Mouse (Mus musculus) ES-Bruce4 (cell line): ENCODE results near the gene Tbc1d10b. TPM values are rescaled to one million over a fixed set of nuclear protein-coding genes. Genes with fewer than 3 reads are reported as not detected.

Source experiments
- H3K27ac ChIP-seq: 2 replicates; pipeline ENCODE4 v1.5.1; 2012; ENCODE audit warnings: low read length, inconsistent platforms; ENCODE audit not compliant: insufficient read depth
- H3K27me3 ChIP-seq: 2 replicates; pipeline ENCODE4 v1.6.1; 2012; ENCODE audit warnings: mild to moderate bottlenecking, low read length, inconsistent platforms; ENCODE audit not compliant: control insufficient read depth, poor library complexity, insufficient read depth, severe bottlenecking
- H3K36me3 ChIP-seq: 2 replicates; pipeline ENCODE4 v1.6.1; 2012; ENCODE audit warnings: inconsistent platforms, mild to moderate bottlenecking, low read length, moderate library complexity; ENCODE audit not compliant: control insufficient read depth, poor library complexity, insufficient read depth, severe bottlenecking
- H3K4me1 ChIP-seq: one replicate; pipeline ENCODE4 v1.8.1; 2011; ENCODE audit warnings: low read length; ENCODE audit not compliant: control insufficient read depth, insufficient read depth
- H3K4me3 ChIP-seq: 2 replicates; pipeline ENCODE4 v1.5.1; 2011; ENCODE audit warnings: low read depth, mild to moderate bottlenecking, low read length
- H3K9ac ChIP-seq: 2 replicates; pipeline ENCODE4 v1.6.1; 2012; ENCODE audit warnings: low read depth, mild to moderate bottlenecking, inconsistent platforms; ENCODE audit not compliant: poor library complexity, severe bottlenecking
- H3K9me3 ChIP-seq: replicated peaks from 2 replicates; pipeline ENCODE4 v1.6.1; 2012; ENCODE audit warnings: mild to moderate bottlenecking, low read length, inconsistent platforms; ENCODE audit not compliant: control insufficient read depth, poor library complexity, insufficient read depth, severe bottlenecking
- CTCF ChIP-seq: IDR thresholded peaks from one replicate; pipeline ENCODE4 v1.8.1; 2011; ENCODE audit warnings: low read depth, low read length
- EP300 ChIP-seq: IDR thresholded peaks from 2 replicates; pipeline ENCODE4 v1.6.1; 2011; ENCODE audit warnings: low read depth, low read length; ENCODE audit not compliant: insufficient read depth
- POLR2A ChIP-seq: IDR thresholded peaks from one replicate; pipeline ENCODE4 v1.8.1; 2011; ENCODE audit warnings: low read length; ENCODE audit not compliant: insufficient read depth
- polyA plus RNA-seq: library from polyadenylated mRNA; stranded (reverse); fragments of >200 nt; gene quantifications from 2 replicates; pipeline ENCODE4 v1.2.4, GENCODE M21; 2011; ENCODE audit warnings: low read depth; ENCODE audit not compliant: missing spikeins, insufficient read depth, insufficient read length

Gene Tbc1d10b
- polyA plus RNA-seq, 1 experiment, result 55.5 TPM

GRCm38 (mm10) chr7:127220440-127220839 is 12.2 kb upstream of the Tbc1d10b start:
- no peak overlapping the region for H3K4me3 ChIP-seq
- no peaks in the 10 kb centered on the region for H3K27me3 ChIP-seq
- peak overlapping the region; percentile 69 for H3K27ac ChIP-seq
- TF ChIP-seq CTCF (no peak), EP300 (no peak), POLR2A (no peak)
- peaks cover 1% of the 10 kb centered on the region for H3K4me1 ChIP-seq
- H3K9me3 ChIP-seq, result no peaks in the 10 kb centered on the region
- no peak overlapping the region for H3K9ac ChIP-seq
- no peaks in the 10 kb centered on the region for H3K36me3 ChIP-seq

- Histone ChIP-seq H3K9ac (peak overlapping the region; percentile 61), H3K4me3 (peak overlapping the region; percentile 61), H3K27ac (peak overlapping the region; percentile 62), H3K27me3 (no peaks in the 10 kb centered on the region), H3K9me3 (no peaks in the 10 kb centered on the region), H3K36me3 (peaks cover 4% of the 10 kb centered on the region; the same call in 1 of the 2 replicates), H3K4me1 (no peaks in the 10 kb centered on the region)
- no peak for TF ChIP-seq POLR2A
- TF ChIP-seq CTCF, result no peak
- TF ChIP-seq EP300, result no peak
Observed at GRCm38 (mm10) chr7:127218670-127219069, 10.4 kb upstream of the Tbc1d10b start.

DNA sequence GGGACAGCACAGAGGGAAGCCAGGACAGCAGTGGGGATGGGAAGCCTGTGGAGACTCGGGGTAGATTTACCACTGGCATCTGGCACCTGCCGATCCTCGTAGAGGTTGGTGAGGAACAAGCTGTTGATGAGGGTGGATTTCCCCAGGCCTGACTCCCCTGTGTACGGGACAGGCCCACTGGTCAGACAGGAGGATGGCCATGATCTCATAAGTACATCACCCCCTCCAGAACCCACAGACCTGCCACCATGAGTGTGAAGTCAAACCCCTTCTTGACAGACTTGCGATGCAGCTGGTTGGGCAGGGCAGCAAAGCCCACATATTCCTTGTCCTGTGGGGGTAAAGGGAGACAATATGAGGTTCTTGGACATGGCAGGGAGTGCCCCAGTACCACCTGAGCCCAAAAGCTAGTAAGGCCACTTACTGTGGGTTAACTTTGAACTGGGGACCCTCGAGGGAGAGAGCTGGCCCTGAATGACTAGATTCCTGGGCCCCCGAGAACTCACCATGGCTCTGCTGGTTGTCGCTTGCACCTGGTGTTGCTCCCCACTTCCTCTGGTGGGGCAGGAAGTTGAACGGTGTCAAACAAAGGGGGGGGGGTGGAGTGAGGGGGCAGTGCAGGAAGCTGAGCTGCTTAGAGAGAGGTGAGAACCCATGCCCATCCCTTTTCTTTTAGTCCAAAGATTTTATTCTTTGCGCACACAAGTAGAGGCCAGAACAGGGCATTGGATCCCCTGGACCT is 9.8 kb upstream of the Tbc1d10b start:
- Histone ChIP-seq H3K9ac (peak overlapping the region; percentile 61), H3K27me3 (no peaks in the 10 kb centered on the region), H3K4me3 (peak overlapping the region; percentile 61), H3K4me1 (no peaks in the 10 kb centered on the region), H3K9me3 (no peaks in the 10 kb centered on the region), H3K36me3 (peaks cover 4% of the 10 kb centered on the region; the same call in 1 of the 2 replicates), H3K27ac (peak overlapping the region; percentile 81)
- TF ChIP-seq POLR2A, result no peak
- TF ChIP-seq EP300, result no peak
- TF ChIP-seq CTCF, result no peak

- peak overlapping the region; percentile 61 for H3K9ac ChIP-seq
- peaks cover 4% of the 10 kb centered on the region; the same call in 1 of the 2 replicates for H3K36me3 ChIP-seq
- H3K27me3 ChIP-seq, result no peaks in the 10 kb centered on the region
- H3K9me3 ChIP-seq, result no peaks in the 10 kb centered on the region
- H3K27ac ChIP-seq, result peak overlapping the region; percentile 81
- peak overlapping the region; percentile 61 for H3K4me3 ChIP-seq
- TF ChIP-seq POLR2A (no peak), EP300 (peak; percentile 96)
- no peaks in the 10 kb centered on the region for H3K4me1 ChIP-seq
Observed at GRCm38 (mm10) chr7:127217475-127217874, 9.2 kb upstream of the Tbc1d10b start.

DNA sequence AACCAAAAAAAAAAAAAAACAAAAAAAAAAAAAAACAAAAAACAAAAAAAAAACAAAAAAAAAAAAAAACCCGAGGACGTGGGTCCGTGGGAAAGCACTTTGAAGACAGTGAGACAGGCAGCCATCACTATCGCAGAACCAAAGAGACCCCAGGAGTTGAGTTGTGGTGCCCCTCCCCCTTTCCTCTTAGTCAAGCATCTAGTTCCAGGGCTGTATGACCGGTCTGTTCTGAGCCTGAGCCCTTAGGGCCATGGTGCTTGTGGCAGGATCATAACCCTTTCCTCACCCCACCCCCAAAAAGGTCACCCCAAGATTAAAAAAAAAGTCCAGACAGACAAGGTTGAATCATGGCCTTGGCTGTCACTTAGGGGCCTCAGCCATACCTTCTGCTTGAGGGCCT is 8.0 kb upstream of the Tbc1d10b start:
- peaks cover 4% of the 10 kb centered on the region; the same call in 1 of the 2 replicates for H3K36me3 ChIP-seq
- H3K27ac ChIP-seq, result peak overlapping the region; percentile 81
- H3K4me3 ChIP-seq, result peak overlapping the region; percentile 44
- no peaks in the 10 kb centered on the region for H3K9me3 ChIP-seq
- peak overlapping the region; percentile 61 for H3K9ac ChIP-seq
- no peaks in the 10 kb centered on the region for H3K4me1 ChIP-seq
- no peaks in the 10 kb centered on the region for H3K27me3 ChIP-seq
- peak; percentile 65; the same call in 1 of the 2 replicates for TF ChIP-seq EP300
- TF ChIP-seq POLR2A, result no peak
- no peak for TF ChIP-seq CTCF

GRCm38 (mm10) chr7:127214981-127215871 is 7.0 kb upstream of the Tbc1d10b start:
- Histone ChIP-seq H3K4me1 (peaks cover 1% of the 10 kb centered on the region), H3K4me3 (peak overlapping the region; percentile 69), H3K9ac (peak overlapping the region; percentile 61), H3K36me3 (peaks cover 4% of the 10 kb centered on the region; the same call in 1 of the 2 replicates), H3K27me3 (no peaks in the 10 kb centered on the region), H3K9me3 (no peaks in the 10 kb centered on the region), H3K27ac (peak overlapping the region; percentile 63)
- peak; percentile 86 for TF ChIP-seq CTCF
- TF ChIP-seq EP300, result peak; percentile 56; the same call in 1 of the 2 replicates
- no peak for TF ChIP-seq POLR2A
